Comparison of ENCODE assay signal across 8 mouse cellular contexts in the genomic region with DNA sequence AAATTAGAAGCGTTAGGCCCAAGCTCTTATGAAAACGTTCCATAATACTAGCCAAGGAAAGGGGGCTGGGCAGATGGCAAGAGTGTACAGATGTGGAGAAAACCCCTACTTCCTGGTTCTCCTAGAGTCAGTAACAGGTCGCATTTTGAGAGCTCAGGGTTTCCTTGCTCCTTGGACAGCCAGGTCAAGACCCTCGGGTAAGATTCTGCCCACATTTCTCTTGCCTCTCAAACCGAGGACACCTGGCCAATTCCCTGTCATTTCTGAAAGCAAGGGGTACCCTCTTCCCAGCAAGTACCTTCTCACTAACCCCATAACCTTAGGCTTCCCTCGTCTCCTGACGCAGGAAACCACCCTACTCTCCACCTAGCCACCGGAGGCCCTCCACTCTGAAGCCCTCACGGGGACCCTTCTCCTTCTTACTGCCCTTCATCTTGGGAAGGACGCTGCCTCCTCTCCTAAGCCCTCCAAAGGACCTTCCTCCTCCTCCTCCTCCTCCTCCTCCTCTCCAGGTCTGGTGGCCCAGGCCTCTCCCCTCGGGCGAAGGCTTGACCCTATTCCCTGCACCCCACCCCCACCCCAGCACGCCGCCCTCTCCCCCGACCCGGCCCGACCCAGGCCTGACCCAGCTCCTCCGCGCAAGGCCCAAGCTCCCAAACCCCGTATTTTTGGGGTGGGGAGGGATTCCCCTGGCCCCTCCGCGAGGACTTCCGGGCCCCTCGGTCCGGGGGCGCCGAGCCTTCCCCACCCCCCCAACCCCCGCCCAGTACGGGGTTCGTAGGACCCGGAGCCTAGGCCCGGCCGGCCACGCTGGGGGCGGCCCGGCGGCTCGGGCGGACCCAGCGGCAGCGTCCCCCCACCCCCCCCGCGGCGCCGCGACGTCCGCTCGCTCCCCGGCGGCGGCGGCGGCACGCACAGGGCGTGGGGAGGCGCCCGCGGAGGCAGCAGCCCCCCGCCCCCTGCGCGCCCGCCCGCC. TPM values are rescaled to one million over a fixed set of nuclear protein-coding genes. Genes with fewer than 3 reads are reported as not detected.
DNase-seq lines count a peak whose midpoint lies in the region; ATAC-seq and TF ChIP-seq lines count a peak whose summit lies in the region.

No protein-coding gene starts in this region.

- H3K36me3 ChIP-seq in embryonic facial prominence, embryonic 10.5 days (replicated peaks) = peaks cover 19% of the 10 kb centered on the region; the same call in 1 of the 2 replicates
- 0 out of 2 replicates have a peak, but pooled peaks cover 3% of the 10 kb centered on the region for H3K36me3 ChIP-seq in heart, embryonic 10.5 days
- no peaks in the 10 kb centered on the region for H3K36me3 ChIP-seq in kidney, postnatal 0 days (ENCODE audit: insufficient read depth, low read length)

- peak overlapping the region; percentile 98 for H3K9ac ChIP-seq in kidney, postnatal 0 days (ENCODE audit: low read depth, low read length)

- 5% methylated on average over 54 of the region's 64 CpGs for WGBS in embryonic facial prominence, embryonic 10.5 days
- WGBS in heart, embryonic 10.5 days = 3% methylated on average over 30 of the region's 64 CpGs
- 3% methylated on average over 25 of the region's 64 CpGs for WGBS in kidney, postnatal 0 days

- peak overlapping the region; percentile 89 for H3K4me3 ChIP-seq in embryonic facial prominence, embryonic 10.5 days
- H3K4me3 ChIP-seq in heart, embryonic 10.5 days = peak overlapping the region; percentile 95
- peak overlapping the region; percentile 84 for H3K4me3 ChIP-seq in kidney, postnatal 0 days (replicated peaks; ENCODE audit: low read depth, low read length)

- TF ChIP-seq CTCF in kidney, postnatal 0 days (IDR thresholded peaks at IDR 0.05; ENCODE audit: low read depth) = no peak

- peaks cover 23% of the 10 kb centered on the region for H3K4me1 ChIP-seq in embryonic facial prominence, embryonic 10.5 days
- H3K4me1 ChIP-seq in heart, embryonic 10.5 days = peaks cover 22% of the 10 kb centered on the region
- peaks cover 5% of the 10 kb centered on the region; the same call in 1 of the 2 replicates for H3K4me1 ChIP-seq in kidney, postnatal 0 days (replicated peaks; ENCODE audit: insufficient read depth, low read length)

- no peaks in the 10 kb centered on the region for H3K27me3 ChIP-seq in embryonic facial prominence, embryonic 10.5 days (replicated peaks; ENCODE audit: low read depth, poor library complexity, severe bottlenecking)
- no peaks in the 10 kb centered on the region for H3K27me3 ChIP-seq in heart, embryonic 10.5 days (ENCODE audit: insufficient read depth, poor library complexity, severe bottlenecking)
- no peaks in the 10 kb centered on the region for H3K27me3 ChIP-seq in kidney, postnatal 0 days (ENCODE audit: insufficient read depth, low read length)

- H3K4me2 ChIP-seq in kidney, postnatal 0 days (ENCODE audit: low read length) = peak overlapping the region; percentile 90

- ATAC-seq in kidney, postnatal 0 days (replicated peaks; ENCODE audit: low FRiP score, low read depth) = peak; percentile 88

- H3K9me3 ChIP-seq in embryonic facial prominence, embryonic 10.5 days = 0 out of 2 replicates have a peak, but pooled peaks cover 2% of the 10 kb centered on the region
- no peaks in the 10 kb centered on the region for H3K9me3 ChIP-seq in heart, embryonic 10.5 days
- H3K9me3 ChIP-seq in kidney, postnatal 0 days (replicated peaks; ENCODE audit: low read length) = no peaks in the 10 kb centered on the region

- peak; percentile 88 for DNase-seq in CD4-positive, CD25-positive, alpha-beta regulatory T cell, adult 2 months (ENCODE audit: low read depth, low spot score)
- peak; percentile 50 for DNase-seq in R1 (ENCODE audit: low read depth, low spot score)
- peak; percentile 76 for DNase-seq in embryonic facial prominence, embryonic 10.5 days (ENCODE audit: low spot score)
- peak; percentile 77 for DNase-seq in heart, embryonic 10.5 days (ENCODE audit: low spot score)
- peak; percentile 66 for DNase-seq in kidney, postnatal 0 days (ENCODE audit: low spot score)
- peak; percentile 70 to 87 for DNase-seq in lung, postnatal 4 days
- DNase-seq in skeletal muscle tissue, adult 2 months (ENCODE audit: low read depth, low spot score) = peak; percentile 44
- DNase-seq in layer of hippocampus, adult 11-12 months (ENCODE audit: low spot score) = no peak

- H3K27ac ChIP-seq in embryonic facial prominence, embryonic 10.5 days (replicated peaks) = peak overlapping the region; percentile 99
- peak overlapping the region; percentile 99 for H3K27ac ChIP-seq in heart, embryonic 10.5 days
- H3K27ac ChIP-seq in kidney, postnatal 0 days = peak overlapping the region; percentile 97

RNA-seq across cellular contexts. Expression of a gene that starts 0.7 kb away (rescaled TPM):
- 46.2 and 46.5 TPM in 2 replicates for polyA plus RNA-seq in embryonic facial prominence, embryonic 10.5 days (2016; fragmentation: Nextera tagmentation; extraction: Ambion mirVana)
- 32.5 and 37.6 TPM in 2 replicates for polyA plus RNA-seq in heart, embryonic 10.5 days (2016; fragmentation: Nextera tagmentation; extraction: Ambion mirVana)
- 21.9 and 24.3 TPM in 2 replicates for polyA plus RNA-seq in kidney, postnatal 0 days (2015; fragmentation: Nextera tagmentation; extraction: Ambion mirVana)

RNA-seq across cellular contexts. Expression of a gene that starts 13.5 kb away (rescaled TPM):
- polyA plus RNA-seq in embryonic facial prominence, embryonic 10.5 days (2016; fragmentation: Nextera tagmentation; extraction: Ambion mirVana) = 58.8 and 59.3 TPM in 2 replicates
- polyA plus RNA-seq in heart, embryonic 10.5 days (2016; fragmentation: Nextera tagmentation; extraction: Ambion mirVana) = 42.4 and 52.5 TPM in 2 replicates
- 38.1 and 39.0 TPM in 2 replicates for polyA plus RNA-seq in kidney, postnatal 0 days (2015; fragmentation: Nextera tagmentation; extraction: Ambion mirVana)

RNA-seq across cellular contexts. Expression of a gene that starts 42.5 kb away (rescaled TPM):
- 1.3 and 1.8 TPM in 2 replicates for polyA plus RNA-seq in embryonic facial prominence, embryonic 10.5 days (2016; fragmentation: Nextera tagmentation; extraction: Ambion mirVana)
- polyA plus RNA-seq in heart, embryonic 10.5 days (2016; fragmentation: Nextera tagmentation; extraction: Ambion mirVana) = 1.1 and 1.9 TPM in 2 replicates
- polyA plus RNA-seq in kidney, postnatal 0 days (2015; fragmentation: Nextera tagmentation; extraction: Ambion mirVana) = 2.4 and 3.0 TPM in 2 replicates

RNA-seq across cellular contexts. Expression of a gene that starts 48.6 kb away (rescaled TPM):
- 155 and 159 TPM in 2 replicates for polyA plus RNA-seq in embryonic facial prominence, embryonic 10.5 days (2016; fragmentation: Nextera tagmentation; extraction: Ambion mirVana)
- polyA plus RNA-seq in heart, embryonic 10.5 days (2016; fragmentation: Nextera tagmentation; extraction: Ambion mirVana) = 76.0 and 91.6 TPM in 2 replicates
- 87.7 and 89.4 TPM in 2 replicates for polyA plus RNA-seq in kidney, postnatal 0 days (2015; fragmentation: Nextera tagmentation; extraction: Ambion mirVana)
